Mouse (Mus musculus) left cerebral cortex, adult 2 months (tissue): Measurements from ENCODE around the gene Scgb3a1. TPM values are rescaled to one million over a fixed set of nuclear protein-coding genes. Genes with fewer than 3 reads are reported as not detected.

Source experiments
- DNase-seq, 2 experiments: peaks; one replicate each; pipeline ENCODE4 v3.0.0; 2021 to 2022; ENCODE audit warnings: low spot score in 2 of 2, mixed read lengths in 1 of 2; ENCODE audit errors: extremely low spot score in 1 of 2
- H3K27ac ChIP-seq: fragments of 200-600 bp; 2 replicates; pipeline ENCODE4 v1.8.1; 2022
- H3K4me3 ChIP-seq: fragments of 200-600 bp; 2 replicates; pipeline ENCODE4 v1.8.1; 2022
- CTCF ChIP-seq: fragments of 200-600 bp; IDR thresholded peaks from 2 replicates; pipeline ENCODE4 v1.8.1; 2022; ENCODE audit warnings: antibody characterized with exemption, mild to moderate bottlenecking, moderate library complexity
- intact Hi-C: fragments of 180-260 bp; cut with DNase I; formaldehyde crosslinking; loops from one replicate; pipeline ENCODE4 v1.15.1; 2025
- total RNA-seq, 2 experiments: library from RNA; stranded (reverse); gene quantifications; 2 replicates each; pipeline ENCODE4 v1.2.3; 2021

The Scgb3a1 gene
- total RNA-seq, 2 experiments from 2014 or later: not detected

GRCm38 (mm10) chr11:49662292-49662780 is 1.1 kb upstream of the Scgb3a1 start:
- no peak for DNase-seq
- H3K4me3 ChIP-seq: no peak overlapping the region
- TF ChIP-seq CTCF: no peak
- no peak overlapping the region for H3K27ac ChIP-seq
- intact Hi-C loops: no loop called here

DNA sequence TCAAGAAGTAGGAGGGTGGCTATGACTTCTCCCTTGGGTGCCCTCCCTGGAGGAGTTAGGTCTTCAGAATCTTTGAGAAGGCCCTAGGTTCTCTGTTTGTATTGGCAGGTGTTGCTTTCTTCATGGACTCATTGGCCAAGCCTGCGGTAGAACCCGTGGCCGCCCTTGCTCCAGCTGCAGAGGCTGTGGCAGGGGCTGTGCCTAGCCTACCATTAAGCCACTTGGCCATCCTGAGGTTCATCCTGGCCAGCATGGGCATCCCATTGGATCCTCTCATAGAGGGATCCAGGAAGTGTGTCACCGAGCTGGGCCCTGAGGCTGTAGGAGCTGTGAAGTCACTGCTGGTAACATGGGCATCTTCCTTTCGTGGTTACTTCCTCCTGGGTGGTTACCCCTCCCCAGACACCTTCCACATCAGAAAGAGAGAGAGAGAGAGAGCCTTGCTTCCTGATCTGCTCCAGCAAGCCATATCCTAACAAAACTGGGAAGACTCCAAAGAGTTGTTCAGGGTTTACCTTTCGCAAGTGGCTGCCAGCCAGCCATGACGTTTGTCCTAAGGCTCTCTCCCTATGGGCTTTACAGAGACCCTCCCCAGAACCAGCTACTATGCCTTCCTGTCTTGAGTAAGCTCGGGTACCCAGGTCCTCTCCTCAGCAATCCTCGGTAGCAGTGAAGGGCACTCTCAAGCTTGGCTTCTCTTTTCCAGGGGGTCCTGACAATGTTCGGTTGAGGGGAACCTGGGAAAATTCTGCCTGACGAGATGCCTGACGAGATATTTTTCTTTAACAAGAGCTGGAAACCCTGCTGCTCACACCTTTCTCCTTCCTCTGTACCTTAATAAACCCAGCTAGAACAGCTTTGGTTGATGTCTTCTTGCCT is 1.1 kb downstream of the Scgb3a1 start:
- Histone ChIP-seq H3K4me3 (no peak overlapping the region), H3K27ac (no peak overlapping the region)
- TF ChIP-seq CTCF: no peak
- DNase-seq: no peak
- intact Hi-C loops: no loop called here

DNA sequence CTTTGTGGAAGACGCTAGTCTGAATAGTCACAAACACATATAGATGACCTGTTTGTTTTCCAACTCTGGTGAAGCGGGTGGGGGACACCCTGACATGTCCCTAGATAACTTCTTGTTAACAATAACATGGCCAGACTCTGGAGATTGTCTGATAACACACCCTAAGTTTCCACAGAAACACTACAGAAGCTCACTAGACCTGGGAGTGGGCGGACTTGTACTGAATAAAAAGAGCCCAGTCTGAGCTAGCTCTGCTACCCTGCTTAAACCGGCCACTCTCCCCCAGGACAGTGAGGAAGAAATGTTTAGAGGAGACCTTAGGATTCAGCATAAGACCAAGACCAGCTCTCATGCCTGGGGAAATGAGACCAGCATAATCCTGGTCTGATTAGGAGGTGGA is 2.1 kb downstream of the Scgb3a1 start:
- TF ChIP-seq CTCF: no peak
- H3K27ac ChIP-seq: no peak overlapping the region
- no peak for DNase-seq
- no peak overlapping the region for H3K4me3 ChIP-seq
- intact Hi-C loops: no loop called here

GRCm38 (mm10) chr11:49673433-49673832 is 10.0 kb downstream of the Scgb3a1 start:
- DNase-seq: no peak

GRCm38 (mm10) chr11:49684237-49684973 is 21.0 kb downstream of the Scgb3a1 start:
- no peak for DNase-seq
- no peak for TF ChIP-seq CTCF
- intact Hi-C loops: no loop called here
- Histone ChIP-seq H3K4me3 (no peak overlapping the region), H3K27ac (no peak overlapping the region)

More at GRCm38 (mm10) chr11:49673433-49673832, 10.0 kb downstream of the Scgb3a1 start:
- Histone ChIP-seq H3K4me3 (no peak overlapping the region), H3K27ac (no peak overlapping the region)
- intact Hi-C loops: no loop called here
- TF ChIP-seq CTCF: peak; percentile 40

GRCm38 (mm10) chr11:49695013-49695412 is 31.6 kb downstream of the Scgb3a1 start:
- Histone ChIP-seq H3K27ac (no peak overlapping the region), H3K4me3 (no peak overlapping the region)
- TF ChIP-seq CTCF: no peak
- intact Hi-C loops: no loop called here
- no peak for DNase-seq

DNA sequence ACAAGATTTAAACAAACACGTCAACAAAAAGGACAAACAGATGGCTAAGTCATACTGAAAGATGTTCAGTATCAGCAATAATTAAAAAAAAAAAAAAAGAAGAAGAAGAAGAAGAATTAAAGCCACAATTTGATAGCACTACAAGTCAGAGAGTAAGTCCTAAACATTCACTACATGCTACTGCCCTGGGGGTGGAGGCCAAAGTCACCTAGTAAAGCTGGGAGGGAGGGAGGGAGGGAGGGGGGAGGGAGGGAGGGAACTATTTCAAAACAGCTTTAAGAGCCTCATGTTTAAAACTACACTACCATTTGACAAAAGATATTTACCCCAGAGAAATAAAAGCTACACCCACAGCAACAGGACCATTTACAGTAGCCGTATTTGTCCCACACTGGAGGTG is 32.3 kb downstream of the Scgb3a1 start:
- Histone ChIP-seq H3K27ac (no peak overlapping the region), H3K4me3 (no peak overlapping the region)
- no peak for DNase-seq
- no peak for TF ChIP-seq CTCF
- intact Hi-C loops: no loop called here

DNA sequence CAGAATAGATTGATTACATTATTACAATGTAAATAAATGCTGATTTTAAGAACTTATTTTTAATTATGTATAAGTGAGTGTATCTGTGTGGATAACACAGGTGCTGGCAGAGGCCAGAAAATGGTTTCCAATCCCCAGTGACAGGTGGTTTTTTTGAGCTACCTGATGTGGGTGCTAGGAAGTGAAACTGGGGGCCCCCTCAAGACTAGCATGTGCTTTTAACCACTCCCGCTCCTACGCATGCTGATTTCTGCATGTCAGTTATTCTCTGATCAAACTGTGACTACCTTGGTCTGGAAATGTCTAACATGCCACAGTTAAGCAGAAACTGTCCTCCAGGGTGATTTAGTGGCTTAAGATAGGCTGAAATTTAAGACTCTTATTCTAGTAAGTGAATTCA is 33.1 kb downstream of the Scgb3a1 start:
- DNase-seq: no peak
- Histone ChIP-seq H3K27ac (no peak overlapping the region), H3K4me3 (no peak overlapping the region)
- TF ChIP-seq CTCF: no peak
- intact Hi-C loops: no loop called here

GRCm38 (mm10) chr11:49697779-49698178 is 34.4 kb downstream of the Scgb3a1 start:
- DNase-seq: no peak
- H3K4me3 ChIP-seq: no peak overlapping the region
- intact Hi-C loops: no loop called here
- no peak overlapping the region for H3K27ac ChIP-seq
- TF ChIP-seq CTCF: no peak

- no peak for DNase-seq
- intact Hi-C loops: no loop called here
- Histone ChIP-seq H3K27ac (no peak overlapping the region), H3K4me3 (no peak overlapping the region)
- TF ChIP-seq CTCF: no peak
Observed at GRCm38 (mm10) chr11:49699079-49699478, 35.7 kb downstream of the Scgb3a1 start.

- no peak for TF ChIP-seq CTCF
- no peak overlapping the region for H3K4me3 ChIP-seq
Observed at GRCm38 (mm10) chr11:49702014-49702413, 38.6 kb downstream of the Scgb3a1 start.

GRCm38 (mm10) chr11:49704804-49705203 is 41.4 kb downstream of the Scgb3a1 start:
- intact Hi-C loops: no loop called here
- Histone ChIP-seq H3K4me3 (no peak overlapping the region), H3K27ac (no peak overlapping the region)
- DNase-seq: no peak
- TF ChIP-seq CTCF: no peak

More at GRCm38 (mm10) chr11:49702014-49702413, 38.6 kb downstream of the Scgb3a1 start:
- intact Hi-C loops: no loop called here
- DNase-seq: no peak
- H3K27ac ChIP-seq: no peak overlapping the region
